Mouse (Mus musculus): ENCODE data around the gene Dlg4. TPM values are rescaled to one million over a fixed set of nuclear protein-coding genes. Genes with fewer than 3 reads are reported as not detected.
"Not testable (repeated sequence)": the region's sequence is repeated elsewhere in the genome, so short reads cannot be mapped to it uniquely, and the experiment has no call there.

The Dlg4 gene
- total RNA-seq, 2 experiments from 2014 or later = 8.7 to 9.2 TPM

DNA sequence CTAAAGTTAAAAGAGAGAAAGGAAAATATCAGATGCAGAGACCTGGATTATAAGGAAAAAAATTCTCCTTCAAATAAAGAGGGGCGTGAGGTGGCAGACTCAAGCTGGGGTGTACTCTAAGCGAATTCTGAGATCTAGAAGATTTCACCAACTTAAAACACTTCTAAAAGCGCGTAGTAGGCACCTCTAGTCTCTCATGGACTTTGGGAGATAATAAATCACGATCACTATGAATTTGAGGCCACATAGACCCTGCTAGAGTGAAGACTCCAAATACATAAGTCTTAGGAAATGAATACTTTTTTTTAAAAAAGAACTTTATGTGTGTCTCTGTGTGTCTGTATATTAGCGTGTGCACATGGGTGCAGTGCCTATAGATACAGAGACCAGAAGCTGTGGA lies 1.1 kb upstream of the Dlg4 start:
- DNase-seq = no peak
- intact Hi-C loops (cut with DNase I; ENCODE audit: low total_unique reads) = no loop called here

DNA sequence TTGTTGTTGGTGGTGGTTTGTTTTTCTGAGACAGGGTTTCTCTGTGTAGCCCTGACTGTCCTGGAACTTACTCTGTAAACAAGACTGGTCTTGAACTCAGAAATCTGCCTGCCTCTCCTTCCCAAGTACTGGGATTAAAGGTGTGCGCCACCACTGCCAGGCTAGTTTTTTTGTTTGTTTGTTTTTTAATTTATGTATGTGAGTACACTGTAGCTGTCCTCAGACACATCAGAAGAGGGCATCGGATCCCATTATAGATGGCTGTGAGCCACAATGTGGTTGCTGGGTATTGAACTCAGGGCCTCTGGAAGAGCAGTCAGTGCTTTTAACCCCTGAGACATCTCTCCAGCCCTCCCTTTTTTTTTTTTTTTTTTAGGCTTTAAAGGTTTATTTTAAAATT lies 565 bp upstream of the Dlg4 start:
- DNase-seq; intact Hi-C loops (cut with DNase I; ENCODE audit: low total_unique reads): not testable (repeated sequence)

DNA sequence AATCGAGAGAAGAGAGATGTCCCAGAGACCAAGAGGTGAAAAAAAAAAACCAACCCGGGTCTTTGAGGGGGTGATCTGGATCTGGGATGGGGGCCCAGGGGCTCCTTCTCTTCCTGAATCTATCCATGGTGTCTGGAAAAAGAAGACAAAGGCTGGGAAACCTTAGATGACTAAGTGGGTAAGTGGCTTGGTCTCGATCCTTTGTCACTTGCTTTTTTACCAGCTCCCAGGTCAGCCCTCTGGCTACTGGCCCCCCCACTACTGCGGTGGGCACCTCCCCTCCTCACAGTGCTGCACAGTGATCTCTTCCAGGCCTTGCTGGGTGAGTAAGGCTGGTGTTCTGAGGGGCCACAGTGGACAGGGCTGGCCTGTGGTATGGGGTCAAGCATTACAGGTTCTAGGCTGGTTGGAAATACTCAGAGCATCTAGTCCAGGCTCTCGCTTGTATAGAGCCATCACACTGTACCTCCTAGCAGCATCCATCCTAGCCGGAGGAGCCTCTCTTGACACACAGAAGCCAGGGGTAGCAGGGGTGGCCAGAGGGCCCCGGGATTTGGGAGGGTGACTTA lies 541 bp downstream of the Dlg4 start:
- no peak for DNase-seq
- intact Hi-C loops (cut with DNase I; ENCODE audit: low total_unique reads) = no loop called here

DNA sequence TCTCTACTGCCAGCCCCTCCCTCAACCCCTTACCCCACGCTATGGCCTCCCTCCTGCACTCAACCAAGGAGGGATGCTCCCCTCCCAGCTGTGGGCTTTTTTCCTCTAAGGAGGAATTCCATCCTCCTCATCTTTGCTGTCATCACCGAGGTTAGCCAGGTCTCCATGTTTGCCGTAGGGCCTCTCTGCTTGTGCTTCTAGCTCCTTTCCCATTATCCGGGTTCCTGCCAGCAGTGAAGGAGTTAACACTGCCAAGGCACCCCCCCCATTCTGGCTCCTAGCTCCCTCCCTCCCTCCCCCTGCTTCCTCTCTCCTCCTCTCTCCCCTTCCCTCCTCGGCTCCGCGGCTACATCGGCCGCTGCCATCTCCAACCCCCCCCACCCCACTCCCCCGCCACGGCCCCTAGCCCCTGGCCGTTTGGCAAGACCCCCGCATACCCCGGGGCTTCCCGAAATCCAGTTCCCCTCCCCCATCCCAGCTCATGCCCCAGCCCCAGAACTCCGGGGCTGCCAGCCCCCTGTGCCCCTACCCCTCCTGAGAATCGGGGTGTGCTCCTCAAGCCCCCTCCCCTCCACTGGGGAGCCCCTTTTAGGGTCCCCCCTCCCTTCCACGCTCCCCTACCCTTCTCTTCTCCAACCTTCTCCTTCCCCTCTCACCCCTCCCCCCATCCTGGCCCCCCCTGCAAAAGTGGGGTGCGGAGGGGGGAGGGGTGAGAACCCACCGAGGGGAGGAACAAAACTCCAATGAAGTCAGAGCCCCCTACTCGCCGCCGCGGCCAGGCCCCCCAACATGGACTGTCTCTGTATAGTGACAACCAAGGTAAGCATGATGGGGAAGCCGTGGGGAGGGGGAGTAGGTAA lies 1.6 kb downstream of the Dlg4 start:
- peak; percentile 68 for DNase-seq
- intact Hi-C loops (cut with DNase I; ENCODE audit: low total_unique reads) = no loop called here

DNA sequence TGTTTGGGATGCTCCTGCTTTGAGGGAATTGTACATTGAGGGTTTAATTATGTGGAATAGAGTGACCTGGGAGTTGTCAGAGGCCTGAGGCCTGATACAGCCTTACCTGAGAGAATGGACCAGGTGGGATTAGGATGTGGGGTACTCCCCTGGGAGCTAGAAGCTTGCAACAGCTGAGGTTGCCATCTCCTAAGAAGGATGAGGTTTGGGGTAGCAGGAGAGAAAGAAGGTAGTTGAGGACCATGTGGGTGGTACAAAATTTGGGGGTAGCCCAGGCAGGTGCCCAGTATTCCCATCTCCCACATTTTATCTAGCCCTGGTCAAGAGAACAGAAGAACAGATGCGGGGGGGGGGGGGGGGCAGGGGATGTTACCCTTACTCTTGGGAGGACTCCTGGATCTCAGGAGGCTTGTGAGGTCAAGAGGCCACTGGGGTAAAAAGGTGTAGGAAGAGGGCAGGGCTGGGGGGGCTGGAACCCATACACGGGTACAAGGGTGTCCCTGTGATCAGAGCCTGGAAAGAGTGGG lies 2.8 kb downstream of the Dlg4 start:
- DNase-seq = no peak
- intact Hi-C loops (cut with DNase I; ENCODE audit: low total_unique reads) = no loop called here

GRCm38 (mm10) chr11:70020022-70020631 lies 3.4 kb downstream of the Dlg4 start:
- DNase-seq = no peak
- intact Hi-C loops (cut with DNase I; ENCODE audit: low total_unique reads) = no loop called here

DNA sequence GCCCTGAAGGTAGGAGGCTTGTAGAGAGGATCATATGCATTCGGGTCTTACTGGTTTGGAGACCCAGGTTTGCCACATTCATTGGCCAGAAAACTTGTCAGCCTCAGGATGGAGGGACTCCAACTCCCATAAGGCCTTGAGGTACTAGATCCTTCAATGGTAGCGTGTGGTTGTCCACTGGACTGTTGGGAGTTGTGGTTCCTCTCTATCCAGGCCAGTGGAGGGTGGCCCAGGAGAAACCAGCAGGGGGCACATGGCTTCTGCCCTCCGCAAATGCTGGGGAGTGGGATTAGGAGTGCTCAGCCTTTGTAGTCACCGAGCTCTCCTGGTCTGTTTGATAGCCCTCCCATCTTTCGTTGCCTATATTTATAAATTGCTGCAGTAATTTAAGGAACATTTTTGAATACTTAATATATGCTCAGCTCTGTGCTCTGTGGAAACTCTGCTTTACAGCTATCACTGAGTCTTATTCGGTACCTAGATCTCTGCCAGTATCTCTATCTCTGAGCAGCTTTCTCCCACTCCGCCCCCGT lies 4.1 kb downstream of the Dlg4 start:
- DNase-seq = peak; percentile 75
- intact Hi-C loops (cut with DNase I; ENCODE audit: low total_unique reads) = no loop called here

GRCm38 (mm10) chr11:70021264-70022132 lies 4.8 kb downstream of the Dlg4 start:
- DNase-seq = peak; percentile 98
- intact Hi-C loops (cut with DNase I; ENCODE audit: low total_unique reads) = no loop called here

DNA sequence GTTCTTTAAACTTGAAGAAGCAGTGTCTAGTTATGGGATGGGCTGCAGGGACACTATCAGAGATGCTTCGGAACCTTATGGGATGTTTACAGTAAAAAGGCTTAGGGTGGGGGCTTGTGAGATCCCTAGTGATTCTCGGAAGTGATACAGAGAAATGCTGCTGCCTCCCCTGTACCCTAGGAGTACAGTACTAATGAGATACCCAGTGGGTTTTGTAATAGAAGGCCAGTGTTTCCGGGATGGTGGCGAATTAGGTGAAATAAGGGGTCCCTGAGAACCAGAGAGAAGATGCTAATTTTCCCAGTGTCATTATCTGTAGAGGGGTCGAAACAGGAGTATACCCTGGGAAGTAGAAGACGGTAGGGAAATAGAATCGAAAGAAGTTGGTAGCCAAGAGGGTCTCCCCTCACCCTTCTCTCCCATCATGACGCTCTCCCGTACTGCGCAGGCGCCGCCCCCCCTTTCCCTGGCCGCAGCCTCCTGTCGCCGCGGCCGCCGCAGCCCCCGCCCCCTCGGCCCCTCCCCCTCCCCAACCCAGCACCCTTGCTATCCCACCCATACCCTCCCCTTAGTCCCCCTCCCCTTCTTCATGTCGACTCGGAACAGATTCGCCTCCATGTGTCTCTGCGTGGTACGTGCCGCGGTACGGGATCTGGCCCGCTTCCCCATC lies 6.9 kb downstream of the Dlg4 start:
- no peak for DNase-seq
- intact Hi-C loops (cut with DNase I; ENCODE audit: low total_unique reads) = no loop called here

DNA sequence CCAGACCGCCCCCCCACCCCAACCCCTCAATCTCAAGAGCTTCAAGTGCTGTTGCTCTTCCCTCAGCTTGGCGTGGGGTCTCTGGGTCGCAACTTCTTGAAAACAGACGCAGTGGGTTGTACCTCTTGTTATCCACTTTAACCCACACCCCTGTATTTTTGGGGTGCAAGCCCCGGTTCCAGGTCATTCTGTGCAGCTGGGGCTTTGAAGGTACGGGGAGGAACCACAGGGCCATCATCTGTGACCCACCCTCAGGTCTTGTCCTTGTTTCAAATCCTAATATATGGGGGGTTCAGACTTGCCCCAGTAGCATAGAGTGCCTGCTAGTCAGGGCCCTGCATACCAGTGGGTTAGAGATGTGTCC lies 7.4 kb downstream of the Dlg4 start:
- intact Hi-C loops (cut with DNase I; ENCODE audit: low total_unique reads) = no loop called here
- DNase-seq = no peak

GRCm38 (mm10) chr11:70026689-70027088 lies 9.9 kb downstream of the Dlg4 start:
- intact Hi-C loops (cut with DNase I; ENCODE audit: low total_unique reads) = no loop called here
- peak; percentile 85 for DNase-seq

GRCm38 (mm10) chr11:70027397-70027796 lies 10.7 kb downstream of the Dlg4 start:
- DNase-seq = peak; percentile 76
- intact Hi-C loops (cut with DNase I; ENCODE audit: low total_unique reads) = no loop called here

DNA sequence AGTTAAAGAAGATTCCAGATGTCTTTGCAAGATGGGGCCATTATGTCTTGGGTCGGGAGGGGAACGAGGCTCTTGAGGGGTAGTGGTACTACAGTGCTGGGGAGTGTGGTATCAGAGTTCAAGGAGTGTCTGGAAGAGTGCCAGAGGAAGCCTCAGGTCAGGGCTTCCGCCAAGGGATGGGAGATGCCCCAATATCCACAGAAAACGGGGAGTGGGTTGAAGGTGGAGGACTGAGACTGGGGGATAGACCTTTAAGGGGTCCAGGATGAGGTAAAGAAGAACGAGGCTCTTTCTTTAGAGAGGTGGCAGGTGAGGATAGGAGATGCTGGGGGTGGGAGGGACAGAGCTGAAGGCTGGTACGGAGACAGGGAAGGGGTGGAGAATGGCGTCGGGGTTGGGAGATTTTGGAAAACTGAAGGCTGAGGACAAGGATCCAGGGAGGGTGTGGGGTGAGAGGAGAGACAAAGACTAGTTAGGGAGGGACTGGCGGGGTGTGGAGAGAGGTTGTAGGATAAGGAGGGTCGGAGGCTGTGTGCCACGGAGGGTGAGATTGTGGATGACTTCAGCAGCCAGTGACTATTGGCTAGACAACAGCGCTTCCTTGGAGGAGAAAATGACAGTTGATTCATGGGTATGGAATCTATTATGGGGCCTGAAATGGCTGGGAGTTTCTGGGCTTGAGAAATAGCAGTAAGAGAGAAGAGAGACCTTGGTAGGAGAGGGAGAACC lies 11.8 kb downstream of the Dlg4 start:
- intact Hi-C loops (cut with DNase I; ENCODE audit: low total_unique reads) = no loop called here
- peak; percentile 40 for DNase-seq

- intact Hi-C loops (cut with DNase I; ENCODE audit: low total_unique reads) = no loop called here
- peak; percentile 87 for DNase-seq
Observed at GRCm38 (mm10) chr11:70029130-70029801, 12.5 kb downstream of the Dlg4 start.

DNA sequence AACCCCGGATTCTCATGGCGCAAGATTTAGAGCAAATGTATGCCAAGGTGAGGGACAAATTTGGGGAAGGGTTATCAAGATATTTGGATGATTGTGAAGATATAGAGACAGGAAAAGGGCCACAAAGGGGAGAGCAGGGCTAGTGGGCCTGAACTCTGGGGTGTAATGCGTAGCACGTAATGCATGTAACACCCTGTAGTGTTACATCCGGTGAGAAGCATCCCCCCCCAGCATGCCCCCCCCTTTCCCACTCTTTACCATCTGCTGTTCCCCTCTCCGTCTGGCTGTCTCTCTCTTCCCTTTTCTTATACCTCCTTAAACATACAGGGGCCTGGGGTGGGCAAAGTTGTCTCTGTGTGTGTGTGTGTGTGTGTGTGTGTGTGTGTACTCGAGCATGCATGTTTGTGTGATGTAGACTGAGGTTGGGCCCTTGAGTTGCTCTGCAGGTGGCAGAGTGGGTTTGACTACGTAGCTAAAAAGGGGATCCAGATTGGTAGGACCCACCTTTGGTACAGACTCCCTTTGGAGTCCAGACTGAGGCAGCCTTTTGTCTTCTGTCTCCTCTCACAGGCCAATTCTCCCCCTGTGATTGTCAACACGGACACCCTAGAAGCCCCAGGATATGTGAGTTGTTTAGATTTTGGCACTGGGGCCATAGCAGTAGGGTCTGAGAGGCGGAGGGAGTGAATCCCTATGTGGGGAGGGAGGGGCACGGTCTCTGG lies 13.2 kb downstream of the Dlg4 start:
- no peak for DNase-seq
- intact Hi-C loops (cut with DNase I; ENCODE audit: low total_unique reads) = no loop called here

DNA sequence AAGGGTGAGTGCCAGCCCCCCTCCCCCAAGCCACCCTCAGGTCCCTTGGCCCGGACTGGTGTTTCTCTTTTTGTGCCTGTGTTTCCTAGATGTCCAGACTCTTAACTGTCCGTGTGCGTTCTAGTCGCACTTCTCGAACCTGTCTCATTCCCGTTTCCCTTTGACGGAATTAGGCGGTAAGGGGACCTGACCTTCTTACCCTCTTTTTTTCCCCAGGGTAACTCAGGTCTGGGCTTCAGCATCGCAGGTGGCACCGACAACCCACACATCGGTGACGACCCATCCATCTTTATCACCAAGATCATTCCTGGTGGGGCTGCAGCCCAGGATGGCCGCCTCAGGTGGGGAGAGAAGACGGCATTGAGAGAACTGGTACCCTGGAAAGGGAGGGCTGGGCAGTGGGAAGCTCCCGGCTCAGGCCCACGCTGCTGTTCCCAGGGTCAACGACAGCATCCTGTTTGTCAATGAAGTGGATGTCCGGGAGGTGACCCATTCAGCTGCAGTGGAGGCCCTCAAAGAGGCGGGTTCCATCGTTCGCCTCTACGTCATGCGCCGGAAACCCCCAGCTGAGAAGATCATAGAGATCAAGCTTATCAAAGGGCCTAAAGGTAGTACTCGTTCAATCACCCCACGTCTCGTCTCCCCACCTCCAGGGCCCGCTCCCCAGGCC lies 14.0 kb downstream of the Dlg4 start:
- intact Hi-C loops (cut with DNase I; ENCODE audit: low total_unique reads) = no loop called here
- no peak for DNase-seq

DNA sequence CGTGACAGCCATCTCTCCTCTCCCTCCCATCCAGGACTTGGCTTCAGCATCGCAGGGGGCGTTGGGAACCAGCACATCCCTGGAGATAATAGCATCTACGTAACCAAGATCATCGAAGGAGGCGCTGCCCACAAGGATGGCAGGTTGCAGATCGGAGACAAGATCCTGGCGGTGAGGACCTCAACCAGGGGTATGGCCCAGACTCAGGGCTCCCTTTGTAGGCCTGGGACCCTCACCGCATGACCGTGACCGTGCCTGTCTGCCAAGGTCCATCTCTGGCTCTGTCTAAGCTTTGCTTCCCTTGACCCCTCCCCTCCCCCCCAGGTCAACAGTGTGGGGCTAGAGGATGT lies 14.6 kb downstream of the Dlg4 start:
- DNase-seq = no peak
- intact Hi-C loops (cut with DNase I; ENCODE audit: low total_unique reads) = no loop called here

Data from gastrocnemius, postnatal 14 days (tissue).